Mouse (Mus musculus) forebrain, embryonic 11.5 days (tissue): ENCODE results near the gene Map3k4. TPM values are rescaled to one million over a fixed set of nuclear protein-coding genes. Genes with fewer than 3 reads are reported as not detected.

Source experiments
- polyA plus RNA-seq: library from polyadenylated mRNA; unstranded; fragments of >200 nt; fragmentation: Nextera tagmentation; extraction: Ambion mirVana; gene quantifications from 2 replicates; pipeline ENCODE4 v1.2.1, GENCODE M21; 2014

The Map3k4 gene
- polyA plus RNA-seq, 1 experiment from 2014 or later: 49.5 TPM

Other genes starting within 250 kb of the Map3k4 start
- 31.1 and 35.6 TPM in 2 replicates for gene Agpat4, start 200.1 kb downstream of the Map3k4 start, polyA plus RNA-seq
- gene Plg, start 59.8 kb upstream of the Map3k4 start, polyA plus RNA-seq: 0.07 TPM in 1 of 2 replicates, not detected in the other
- 0.12 and 0.15 TPM in 2 replicates for gene Slc22a3, start 188.9 kb upstream of the Map3k4 start, polyA plus RNA-seq